Mouse (Mus musculus) spleen, embryonic (tissue): ENCODE results near the gene Gm21762.
"Not testable (repeated sequence)": the region's sequence is repeated elsewhere in the genome, so short reads cannot be mapped to it uniquely, and the experiment has no call there.

Source experiments
- CTCF ChIA-PET: fragments of 350-600 bp; sonication (Branson Sonifier 250); formaldehyde crosslinking; loops from one replicate; lab custom pipeline; 2022; lab: Charles Lee

Gm21762 gene

GRCm38 (mm10) chr13:120215847-120216246 lies at the start of gene Gm21762:
Gm21762 (minus strand) TSS chr13:120215947.
- CTCF ChIA-PET: not testable (repeated sequence)

DNA sequence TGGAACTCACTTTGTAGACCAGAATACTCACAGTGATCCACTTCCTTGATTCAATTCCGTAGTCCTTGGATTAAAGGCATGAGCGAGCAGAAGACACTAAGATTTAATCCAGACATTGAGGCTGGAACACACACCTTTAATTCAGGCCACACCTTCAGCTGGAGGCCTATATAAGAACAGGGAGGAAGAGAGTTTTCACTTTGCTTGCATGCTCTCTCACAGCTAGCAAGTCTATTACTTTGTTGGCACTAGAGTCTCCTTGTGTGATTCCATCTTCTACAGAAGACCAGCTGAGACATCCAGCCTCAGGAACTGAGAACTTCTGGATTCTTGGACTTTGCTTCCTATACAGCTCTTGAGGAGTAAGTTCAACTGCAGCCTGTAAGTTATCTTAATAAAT lies 47.1 kb upstream of the Gm21762 start, which contains the start of gene AF067061:
TSS of gene AF067061 (plus strand) at position 245 of the 400 bp plus-strand sequence.
- CTCF ChIA-PET: not testable (repeated sequence)

DNA sequence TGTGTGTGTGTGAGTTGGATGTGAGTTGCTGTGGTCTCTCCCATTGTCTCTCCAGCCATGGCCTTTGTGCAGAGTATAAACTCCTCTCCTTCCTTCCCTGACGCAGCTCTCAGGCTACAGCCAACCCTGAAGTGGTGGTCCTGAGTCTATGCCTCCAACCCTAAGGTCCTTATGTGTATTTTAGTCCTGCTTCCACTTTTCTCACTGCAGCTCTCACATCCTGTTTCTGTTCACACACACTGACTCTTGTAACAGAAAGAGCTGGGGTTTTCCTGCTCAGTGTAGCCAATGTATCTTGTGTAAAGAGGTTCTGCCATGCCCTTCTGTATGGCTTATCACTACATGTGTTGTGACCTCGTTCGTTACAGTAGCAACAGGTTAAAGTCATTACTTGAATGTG lies 44.0 kb upstream of the Gm21762 start:
- CTCF ChIA-PET: not testable (repeated sequence)

GRCm38 (mm10) chr13:120258817-120259658 lies 43.3 kb upstream of the Gm21762 start:
- CTCF ChIA-PET: not testable (repeated sequence)

DNA sequence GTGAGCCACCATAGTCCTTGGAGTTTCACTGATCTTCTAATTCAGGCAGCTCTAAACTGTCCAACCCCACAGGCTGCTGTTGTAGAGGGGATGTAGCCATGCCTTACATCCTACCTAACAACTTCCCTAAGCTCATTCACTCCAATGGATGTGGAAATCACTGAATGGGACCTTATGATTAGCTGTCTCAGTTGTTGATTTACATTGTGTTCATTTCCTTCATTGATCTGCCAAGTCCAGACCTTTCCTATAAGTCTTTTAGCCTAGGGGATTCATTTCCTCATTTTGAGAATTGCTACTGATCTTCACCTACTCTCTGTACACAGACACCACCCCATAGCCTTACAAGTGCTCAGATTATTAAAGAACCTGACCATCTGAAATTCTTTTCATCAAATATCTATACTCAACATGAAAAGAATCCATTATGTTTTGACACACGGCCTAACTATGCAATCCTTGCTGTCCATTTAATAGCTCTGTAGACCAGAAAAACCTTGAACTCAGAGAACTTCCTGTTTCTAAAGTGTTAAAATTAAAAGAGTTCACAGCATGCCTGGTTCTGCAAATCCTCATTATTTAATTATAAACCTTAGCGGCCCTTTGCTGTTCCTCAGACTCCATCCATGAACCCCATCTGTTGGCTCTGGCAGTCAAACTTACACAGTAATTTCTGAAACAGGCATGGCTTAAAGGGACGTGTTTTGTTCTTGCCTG lies 35.6 kb upstream of the Gm21762 start:
- CTCF ChIA-PET: not testable (repeated sequence)

DNA sequence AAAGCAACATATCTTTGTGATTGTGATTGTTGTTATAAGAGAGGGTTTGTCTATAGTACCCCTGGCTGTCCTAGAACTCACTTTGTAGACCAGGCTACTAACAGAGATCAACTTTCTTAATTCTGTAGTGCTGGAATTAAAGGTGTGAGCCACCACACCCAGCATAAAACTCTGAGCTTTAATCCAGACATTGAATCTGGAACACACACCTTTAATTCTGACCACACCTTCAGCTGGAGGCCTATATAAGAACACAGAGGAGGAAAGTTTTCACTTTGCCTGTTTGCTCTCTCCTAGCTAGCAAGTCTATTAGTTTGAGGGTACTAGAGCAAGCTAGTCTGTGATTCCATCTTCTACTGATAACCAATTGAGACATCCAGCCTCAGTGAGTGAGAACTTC lies 23.1 kb upstream of the Gm21762 start, which contains the start of gene Gm21731:
TSS of gene Gm21731 (plus strand) at position 301 of the 400 bp plus-strand sequence.
- CTCF ChIA-PET: not testable (repeated sequence)

- CTCF ChIA-PET: not testable (repeated sequence)
Observed at GRCm38 (mm10) chr13:120232447-120233049, 16.8 kb upstream of the Gm21762 start.

- CTCF ChIA-PET: not testable (repeated sequence)
Observed at GRCm38 (mm10) chr13:120231798-120232197, 16.1 kb upstream of the Gm21762 start.

GRCm38 (mm10) chr13:120223012-120223659 lies 7.4 kb upstream of the Gm21762 start:
- CTCF ChIA-PET: not testable (repeated sequence)

DNA sequence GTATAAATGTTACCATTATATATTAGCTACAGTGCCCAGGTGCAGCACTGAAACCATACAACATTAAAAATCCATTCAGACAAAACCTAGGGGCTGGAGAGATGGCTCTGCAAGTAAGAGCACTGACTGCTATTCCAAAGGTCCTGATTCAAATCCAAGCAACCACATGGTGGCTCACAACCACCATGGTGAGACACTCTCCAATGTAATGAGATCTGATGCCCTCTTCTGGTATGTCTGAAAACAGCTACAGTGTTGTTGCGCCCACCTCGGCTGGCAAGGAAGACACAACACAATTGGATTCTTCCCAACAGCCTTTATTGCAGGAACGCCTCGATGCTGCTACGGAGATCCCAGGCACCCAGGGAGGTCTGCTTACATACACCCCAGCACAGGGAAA lies 5.2 kb upstream of the Gm21762 start:
- CTCF ChIA-PET: not testable (repeated sequence)

- CTCF ChIA-PET: not testable (repeated sequence)
Observed at GRCm38 (mm10) chr13:120196189-120196821, 19.4 kb downstream of the Gm21762 start.

DNA sequence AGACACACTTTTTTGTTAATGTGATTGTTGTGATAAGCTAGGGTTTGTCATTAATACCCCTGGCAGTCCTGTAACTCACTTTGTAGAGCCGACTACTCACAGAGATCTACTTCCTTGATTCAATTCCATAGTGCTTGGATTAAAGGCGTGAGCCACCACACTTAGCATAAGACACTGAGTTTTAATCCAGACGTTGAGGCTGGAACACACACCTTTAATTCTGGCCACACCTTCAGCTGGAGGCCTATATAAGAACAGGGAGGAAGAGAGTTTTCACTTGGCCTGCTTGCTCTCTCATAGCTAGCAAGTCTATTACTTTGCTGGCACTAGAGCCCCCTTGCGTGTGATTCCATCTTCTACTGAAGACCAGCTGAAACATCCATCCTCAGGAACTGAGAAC lies 43.6 kb downstream of the Gm21762 start, which contains the start of gene Gm21818:
TSS of gene Gm21818 (plus strand) at position 301 of the 400 bp plus-strand sequence.
- CTCF ChIA-PET: not testable (repeated sequence)

- CTCF ChIA-PET: not testable (repeated sequence)
Observed at GRCm38 (mm10) chr13:120168301-120168700, 47.4 kb downstream of the Gm21762 start.
